Mouse (Mus musculus) embryonic facial prominence, embryonic 10.5 days (tissue): Measurements from ENCODE around the gene Dus2. TPM values are rescaled to one million over a fixed set of nuclear protein-coding genes. Genes with fewer than 3 reads are reported as not detected.

Experiments used
- DNase-seq: peaks from one replicate; pipeline ENCODE4 v3.0.0-alpha.2; 2017; ENCODE audit warnings: low spot score
- H3K27ac ChIP-seq: fragments of 300-500 bp; sonication (generic); replicated peaks from 2 replicates; pipeline ENCODE4 v1.5.1; 2016; ENCODE audit warnings: mild to moderate bottlenecking
- H3K27me3 ChIP-seq: fragments of 300-500 bp; sonication (generic); replicated peaks from 2 replicates; pipeline ENCODE4 v1.6.1; 2016; ENCODE audit warnings: low read depth, mild to moderate bottlenecking; ENCODE audit not compliant: poor library complexity, severe bottlenecking
- H3K36me3 ChIP-seq: fragments of 300-500 bp; sonication (generic); replicated peaks from 2 replicates; pipeline ENCODE4 v1.6.1; 2016; ENCODE audit warnings: mild to moderate bottlenecking, moderate library complexity
- H3K4me1 ChIP-seq: fragments of 300-500 bp; sonication (generic); 2 replicates; pipeline ENCODE4 v1.6.1; 2016
- H3K4me3 ChIP-seq: fragments of 300-500 bp; sonication (generic); 2 replicates; pipeline ENCODE4 v1.5.1; 2016; ENCODE audit warnings: mild to moderate bottlenecking, moderate library complexity
- H3K9me3 ChIP-seq: fragments of 300-500 bp; sonication (generic); 2 replicates; pipeline ENCODE4 v1.6.1; 2016; ENCODE audit warnings: mild to moderate bottlenecking
- WGBS: fragments of 180-500 bp; shearing (Covaris S2); methylation state at CpG from one replicate; pipeline ENCODE4 v1.1.7; 2016; 5-methylcytosine and 5-hydroxymethylcytosine counted together
- polyA plus RNA-seq: library from polyadenylated mRNA; unstranded; fragments of >200 nt; fragmentation: Nextera tagmentation; extraction: Ambion mirVana; gene quantifications from 2 replicates; pipeline ENCODE4 v1.2.1, GENCODE M21; 2016

Gene Dus2
- 21.0 and 24.9 TPM in 2 replicates for polyA plus RNA-seq

DNA sequence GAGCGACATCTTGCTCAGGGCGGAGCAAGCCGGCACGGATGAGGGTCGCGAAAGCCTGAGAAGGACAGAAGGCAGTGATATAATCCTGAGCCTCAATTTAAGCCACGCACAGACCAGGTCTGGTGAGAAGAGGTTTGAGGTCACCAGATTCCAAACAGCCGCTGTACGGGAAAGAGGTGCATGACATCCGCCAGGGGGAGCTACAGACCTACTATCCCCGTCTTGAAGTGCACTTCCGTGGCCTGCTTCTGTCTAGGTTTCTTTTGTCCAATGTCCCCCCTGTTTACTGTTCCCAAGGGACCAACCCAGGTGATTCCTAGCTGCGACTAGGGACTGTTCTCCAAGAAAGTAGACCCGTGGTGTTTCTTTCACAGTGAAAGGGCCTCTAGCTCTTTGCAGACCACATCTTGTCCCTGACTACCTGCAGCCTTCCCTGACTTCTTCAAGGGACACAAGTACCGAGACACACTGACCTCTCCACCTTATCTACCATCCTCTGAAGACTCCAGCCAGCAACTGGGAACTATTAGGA lies at the start of gene Dus2:
Dus2 (plus strand) TSS at position 482 of the 532 bp plus-strand sequence.
- peak; percentile 85 for DNase-seq
- H3K27me3 ChIP-seq, result no peaks in the 10 kb centered on the region; the same call in 1 of the 2 replicates
- WGBS, result 12% methylated on average over 15 of the region's 15 CpGs
- H3K36me3 ChIP-seq, result no peaks in the 10 kb centered on the region
- peaks cover 10% of the 10 kb centered on the region; the same call in 1 of the 2 replicates for H3K4me1 ChIP-seq
- H3K27ac ChIP-seq, result peak within 1 kb of the TSS; percentile 70
- H3K9me3 ChIP-seq, result no peaks in the 10 kb centered on the region
- H3K4me3 ChIP-seq, result 0 out of 2 replicates have a peak within 1 kb of the TSS, but pooled peaks have one; percentile 23

DNA sequence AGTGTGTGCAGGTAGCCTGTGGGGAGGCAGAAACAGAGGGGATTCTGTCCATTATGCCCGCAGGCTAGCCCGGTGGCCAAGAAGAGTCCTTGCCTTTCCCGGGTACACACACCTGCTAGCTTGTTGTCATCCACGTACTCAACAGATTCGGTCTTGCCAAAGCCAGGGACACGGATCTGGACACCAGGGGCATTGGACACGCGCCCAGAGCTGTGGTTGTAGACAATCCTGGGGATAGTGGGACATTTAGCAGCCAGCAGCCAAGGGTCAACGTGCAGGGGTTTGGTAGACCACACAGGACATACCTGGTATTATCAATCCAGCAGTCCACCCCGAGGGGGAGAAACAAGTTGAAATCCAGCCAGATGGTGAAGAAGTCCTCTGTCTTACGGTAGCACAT lies 49.1 kb upstream of the Dus2 start:
- WGBS, result 95% methylated on average over 11 of the region's 11 CpGs

DNA sequence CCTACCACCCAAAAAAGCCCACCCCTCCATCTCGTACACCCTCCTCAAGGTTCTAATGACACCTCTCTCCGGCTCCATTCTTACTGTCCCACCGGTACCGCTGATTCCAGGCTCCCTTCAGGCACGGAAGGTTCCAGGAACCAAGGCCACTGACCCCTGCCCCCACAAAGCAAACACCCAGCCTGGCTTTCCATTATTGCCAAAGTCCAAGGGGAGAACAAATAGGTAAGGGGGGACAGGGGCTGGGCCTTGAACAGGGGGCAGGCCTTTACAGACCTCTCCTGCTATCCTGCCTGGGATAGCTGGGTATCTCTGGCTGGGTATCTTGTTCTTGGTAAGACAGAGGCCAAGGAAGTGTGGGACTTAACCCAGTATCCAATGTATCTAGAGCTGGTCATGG lies 48.6 kb upstream of the Dus2 start:
- Histone ChIP-seq H3K4me1 (peaks cover 13% of the 10 kb centered on the region), H3K4me3 (no peak overlapping the region), H3K27me3 (no peaks in the 10 kb centered on the region), H3K9me3 (no peaks in the 10 kb centered on the region), H3K27ac (no peak overlapping the region), H3K36me3 (peaks cover 79% of the 10 kb centered on the region)
- WGBS, result 96% methylated on average over 5 of the region's 5 CpGs
- no peak for DNase-seq

More for the DNA sequence above, 49.1 kb upstream of the Dus2 start:
- peaks cover 74% of the 10 kb centered on the region for H3K36me3 ChIP-seq
- H3K9me3 ChIP-seq, result no peaks in the 10 kb centered on the region
- no peak overlapping the region for H3K27ac ChIP-seq
- H3K27me3 ChIP-seq, result no peaks in the 10 kb centered on the region
- H3K4me3 ChIP-seq, result no peak overlapping the region
- peaks cover 13% of the 10 kb centered on the region for H3K4me1 ChIP-seq
- DNase-seq, result no peak

DNA sequence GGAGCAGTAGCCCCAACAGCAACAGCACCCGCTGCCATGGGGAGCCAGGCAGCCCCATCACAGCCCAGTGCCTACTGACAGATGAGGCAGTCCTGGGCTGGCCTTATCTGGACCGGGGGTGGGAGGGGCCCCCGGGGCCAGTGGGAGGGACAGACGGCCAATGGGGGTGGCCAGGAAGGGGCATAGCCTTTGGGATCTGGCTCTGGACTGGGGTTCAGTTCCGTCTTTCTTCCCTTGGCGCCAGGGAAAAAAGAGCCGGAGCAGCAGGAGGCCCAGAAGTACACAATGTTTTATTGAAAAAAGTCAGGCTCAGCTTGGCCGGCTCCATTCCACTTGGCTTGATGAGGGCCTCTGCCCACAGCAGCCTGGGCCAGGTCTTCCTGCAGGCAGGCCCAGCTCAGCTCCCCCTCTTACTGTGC lies 47.8 kb upstream of the Dus2 start, which contains the start of gene Lcat:
Lcat (minus strand) TSS at position 62 of the 419 bp plus-strand sequence.
- Histone ChIP-seq H3K27me3 (no peaks in the 10 kb centered on the region), H3K4me1 (peaks cover 5% of the 10 kb centered on the region), H3K27ac (no peak within 1 kb of the TSS), H3K4me3 (no peak within 1 kb of the TSS), H3K36me3 (peaks cover 87% of the 10 kb centered on the region), H3K9me3 (no peaks in the 10 kb centered on the region)
- 84% methylated on average over 8 of the region's 8 CpGs for WGBS
- no peak for DNase-seq

DNA sequence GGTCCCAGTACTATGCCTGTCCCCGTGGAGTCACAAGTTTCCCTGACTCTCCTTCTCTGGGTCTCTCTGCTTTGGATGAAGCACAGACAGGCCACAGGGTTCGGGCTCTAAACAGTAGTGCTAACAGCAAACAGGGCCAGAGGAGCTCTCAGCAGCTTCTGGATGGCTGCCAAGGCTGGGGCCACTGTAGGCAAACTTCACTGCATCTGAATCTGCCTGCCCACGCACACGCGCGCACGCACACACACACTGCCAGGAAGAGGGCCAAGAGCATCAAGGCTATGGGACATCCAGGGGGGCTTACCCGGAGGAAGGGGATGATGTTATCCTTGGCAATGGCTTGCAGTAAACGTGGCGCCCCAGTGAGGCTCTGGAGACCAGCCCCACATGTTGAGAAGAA lies 41.8 kb upstream of the Dus2 start:
- Histone ChIP-seq H3K4me3 (no peak overlapping the region), H3K27me3 (no peaks in the 10 kb centered on the region), H3K9me3 (no peaks in the 10 kb centered on the region), H3K36me3 (peaks cover 96% of the 10 kb centered on the region), H3K27ac (no peak overlapping the region), H3K4me1 (peaks cover 13% of the 10 kb centered on the region)
- DNase-seq, result no peak
- WGBS, result 91% methylated on average over 10 of the region's 10 CpGs

DNA sequence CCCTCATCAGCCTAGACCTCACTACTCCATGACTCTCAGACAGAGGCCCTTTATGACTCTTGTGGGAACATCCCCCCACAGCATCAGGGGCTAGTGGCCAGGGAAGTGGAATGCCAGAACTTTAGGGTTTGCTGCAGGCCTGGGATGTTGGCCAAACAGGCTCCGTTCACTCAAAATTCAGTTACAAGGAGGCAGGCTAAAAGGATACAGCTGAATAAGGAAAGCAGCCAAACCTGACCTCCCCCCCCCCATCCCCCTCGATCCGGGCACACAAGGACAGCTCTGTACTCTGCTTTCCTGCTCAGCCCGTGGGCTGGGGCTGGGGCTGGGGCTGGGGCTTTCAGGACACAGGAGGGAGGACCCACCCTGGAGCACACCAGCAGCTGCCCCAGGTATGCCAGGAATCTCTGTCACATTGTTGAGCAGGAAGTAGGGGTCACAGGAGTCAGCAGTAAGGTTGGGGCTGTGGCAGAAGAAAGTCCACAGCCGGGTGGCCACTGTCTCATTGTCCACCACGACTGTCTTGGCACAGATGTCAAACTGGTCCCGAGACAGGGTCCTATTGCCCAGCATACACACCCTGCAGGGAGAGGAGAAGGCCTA lies 40.0 kb upstream of the Dus2 start:
- 23% methylated on average over 7 of the region's 7 CpGs for WGBS
- H3K9me3 ChIP-seq, result no peaks in the 10 kb centered on the region
- peaks cover 96% of the 10 kb centered on the region for H3K36me3 ChIP-seq
- H3K27ac ChIP-seq, result peak overlapping the region; percentile 61; the same call in 1 of the 2 replicates
- peak; percentile 62 for DNase-seq
- no peaks in the 10 kb centered on the region for H3K27me3 ChIP-seq
- H3K4me1 ChIP-seq, result peaks cover 13% of the 10 kb centered on the region
- no peak overlapping the region for H3K4me3 ChIP-seq

DNA sequence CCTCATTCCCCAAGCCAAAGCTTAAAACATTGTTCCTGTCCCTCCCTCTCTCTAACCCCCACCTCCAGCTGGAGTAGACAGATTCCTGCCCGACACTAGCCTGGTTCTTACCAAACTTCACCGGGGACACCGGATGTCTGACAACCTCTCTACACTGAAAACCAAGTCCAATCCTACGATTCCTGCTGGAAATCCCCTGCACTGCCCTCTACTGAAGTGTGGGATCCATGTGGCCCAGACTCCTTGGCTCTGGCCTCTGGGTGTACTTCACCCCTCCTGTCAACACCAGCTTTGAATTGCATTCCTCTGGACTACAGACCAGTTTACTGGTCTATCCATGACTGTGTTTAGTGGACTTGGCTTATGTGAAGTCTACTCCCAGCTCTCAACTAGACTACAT lies 34.6 kb upstream of the Dus2 start:
- no peak overlapping the region for H3K27ac ChIP-seq
- H3K9me3 ChIP-seq, result no peaks in the 10 kb centered on the region
- peaks cover 85% of the 10 kb centered on the region for H3K36me3 ChIP-seq
- 89% methylated on average over 4 of the region's 4 CpGs for WGBS
- no peaks in the 10 kb centered on the region for H3K27me3 ChIP-seq
- no peak overlapping the region for H3K4me3 ChIP-seq
- peaks cover 4% of the 10 kb centered on the region for H3K4me1 ChIP-seq
- no peak for DNase-seq

DNA sequence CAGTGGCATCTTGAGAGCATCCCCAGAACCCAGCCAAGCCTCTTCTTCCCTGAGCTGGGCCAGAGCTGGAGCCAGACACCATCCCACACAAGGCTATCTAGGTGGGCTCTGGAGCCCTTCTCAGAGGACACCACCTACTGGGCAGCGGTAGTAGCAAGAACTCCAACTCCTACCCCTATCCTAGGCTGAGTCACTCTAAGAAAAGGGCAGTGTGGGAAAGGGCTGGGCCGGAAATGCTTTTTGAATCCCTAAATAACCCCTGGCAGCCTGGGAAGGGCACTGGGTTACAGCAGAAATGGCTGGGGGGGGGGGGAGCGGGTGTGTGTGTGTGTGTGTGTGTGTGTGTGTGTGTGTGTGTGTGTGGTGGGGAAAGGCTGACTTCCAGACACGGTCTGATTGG lies 33.3 kb upstream of the Dus2 start:
- Histone ChIP-seq H3K4me1 (peaks cover 6% of the 10 kb centered on the region; the same call in 1 of the 2 replicates), H3K4me3 (no peak overlapping the region), H3K27ac (no peak overlapping the region), H3K9me3 (no peaks in the 10 kb centered on the region), H3K36me3 (peaks cover 80% of the 10 kb centered on the region), H3K27me3 (no peaks in the 10 kb centered on the region)
- no peak for DNase-seq
- WGBS, result 63% methylated on average over 3 of the region's 4 CpGs

DNA sequence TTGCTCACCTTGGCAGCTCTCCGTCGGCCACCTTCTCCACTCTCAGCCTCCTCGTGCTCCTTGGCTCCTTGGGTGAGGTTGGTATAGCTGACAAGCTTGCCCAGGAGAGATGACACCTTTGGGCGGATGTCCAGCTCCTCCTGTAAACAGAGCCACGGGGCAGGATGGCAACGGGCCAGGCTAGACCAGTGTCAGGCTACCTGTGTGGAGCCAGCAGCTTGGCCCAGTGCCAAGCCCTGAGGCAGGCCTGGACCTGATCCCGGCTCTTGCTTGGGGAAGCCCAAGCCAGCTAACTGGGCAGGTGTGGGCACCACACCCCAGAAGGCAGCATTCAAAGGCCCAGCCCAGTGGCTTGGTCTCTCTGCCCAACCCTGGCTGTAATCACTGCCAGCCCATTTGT lies 31.8 kb upstream of the Dus2 start:
- no peaks in the 10 kb centered on the region for H3K9me3 ChIP-seq
- no peak overlapping the region for H3K4me3 ChIP-seq
- peaks cover 64% of the 10 kb centered on the region for H3K36me3 ChIP-seq
- no peak for DNase-seq
- peaks cover 15% of the 10 kb centered on the region for H3K4me1 ChIP-seq
- WGBS, result 90% methylated on average over 7 of the region's 7 CpGs
- no peak overlapping the region for H3K27ac ChIP-seq
- peaks cover 2% of the 10 kb centered on the region; the same call in 1 of the 2 replicates for H3K27me3 ChIP-seq

DNA sequence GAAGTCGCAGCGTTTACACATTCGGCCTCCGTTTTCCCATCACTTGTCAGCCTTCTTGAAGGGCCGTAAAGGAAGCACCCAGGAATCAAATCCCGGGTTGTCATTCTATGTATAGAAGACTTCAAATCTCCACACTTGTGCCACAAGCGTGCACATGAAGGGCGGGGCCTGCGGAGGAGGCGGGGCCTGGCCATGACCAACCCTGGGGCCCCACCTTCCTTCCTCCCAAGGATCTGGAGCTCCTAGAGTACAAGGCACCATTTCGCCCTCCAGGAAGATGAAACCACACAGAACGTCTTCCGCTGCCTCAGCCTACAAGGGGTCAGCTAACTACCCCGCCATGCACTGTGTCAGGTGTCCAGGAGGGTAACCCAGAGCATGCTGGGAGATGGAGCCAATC lies 30.0 kb upstream of the Dus2 start:
- 77% methylated on average over 14 of the region's 14 CpGs for WGBS

DNA sequence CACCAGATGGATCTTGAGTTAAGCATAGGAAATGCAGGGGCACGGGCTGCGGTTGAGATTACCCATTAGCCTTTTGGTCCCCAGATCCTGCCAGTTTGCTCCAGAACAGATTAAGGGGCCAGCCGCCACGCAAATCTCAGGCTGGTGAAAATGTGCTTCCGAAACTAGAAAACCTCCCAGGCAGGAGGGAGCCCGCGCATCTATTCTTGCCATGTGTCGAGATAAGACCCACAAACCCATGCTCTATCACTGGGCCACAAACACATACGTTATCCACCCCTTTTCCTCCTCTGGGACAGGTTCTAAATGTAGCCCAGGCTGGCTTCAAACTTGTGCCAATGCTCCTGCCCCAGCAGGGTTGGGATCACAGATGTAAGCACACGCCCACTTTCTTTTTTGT lies 29.6 kb upstream of the Dus2 start:
- Histone ChIP-seq H3K4me3 (no peak overlapping the region), H3K4me1 (peaks cover 35% of the 10 kb centered on the region), H3K36me3 (peaks cover 43% of the 10 kb centered on the region), H3K27ac (no peak overlapping the region), H3K9me3 (no peaks in the 10 kb centered on the region), H3K27me3 (peaks cover 13% of the 10 kb centered on the region)
- WGBS, result 88% methylated on average over 10 of the region's 10 CpGs
- no peak for DNase-seq

More for the DNA sequence above, 30.0 kb upstream of the Dus2 start:
- Histone ChIP-seq H3K9me3 (no peaks in the 10 kb centered on the region), H3K4me3 (no peak overlapping the region), H3K27me3 (peaks cover 10% of the 10 kb centered on the region; the same call in 1 of the 2 replicates), H3K27ac (no peak overlapping the region), H3K4me1 (peaks cover 31% of the 10 kb centered on the region), H3K36me3 (peaks cover 47% of the 10 kb centered on the region)
- no peak for DNase-seq

DNA sequence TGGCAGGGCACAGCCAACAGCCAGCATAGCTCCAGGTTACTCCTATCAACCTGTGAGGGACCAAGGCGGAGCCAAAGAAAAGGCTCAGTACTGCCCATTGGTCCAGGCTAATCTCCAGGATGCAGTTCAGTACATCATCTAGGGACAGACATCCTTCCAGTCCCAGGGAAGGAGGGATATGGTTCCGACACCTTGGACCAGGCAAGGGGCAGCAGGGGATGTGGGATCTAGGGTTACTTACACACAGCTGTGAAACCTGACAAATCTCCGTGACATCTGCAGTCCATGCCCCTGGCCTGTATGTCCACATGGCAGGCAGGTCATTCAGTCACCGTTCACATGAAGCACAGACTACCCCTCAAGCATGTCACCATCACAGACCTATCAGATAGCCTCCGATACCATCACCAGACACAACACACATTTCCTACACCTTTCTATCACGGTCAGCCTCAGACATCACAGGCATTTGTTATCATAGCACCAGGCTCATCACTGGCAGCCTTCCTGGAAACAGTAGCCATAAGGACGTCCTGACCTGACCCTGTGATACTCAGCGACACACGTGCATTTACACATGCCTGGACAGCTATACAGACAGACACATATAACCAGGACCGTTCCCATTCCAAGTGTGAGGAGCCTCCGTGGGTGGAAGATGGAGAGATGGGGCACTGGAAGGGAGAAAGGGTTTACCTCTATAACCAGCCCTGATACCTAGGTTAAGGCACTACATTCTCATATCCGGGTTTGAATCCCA lies 26.5 kb upstream of the Dus2 start:
- Histone ChIP-seq H3K36me3 (peaks cover 14% of the 10 kb centered on the region), H3K4me1 (peaks cover 42% of the 10 kb centered on the region), H3K9me3 (no peaks in the 10 kb centered on the region), H3K27me3 (peaks cover 30% of the 10 kb centered on the region), H3K4me3 (peak overlapping the region; percentile 72), H3K27ac (peak overlapping the region; percentile 41; the same call in 1 of the 2 replicates)
- DNase-seq, result peak; percentile 13
- 64% methylated on average over 12 of the region's 12 CpGs for WGBS
